Mouse (Mus musculus) ES-Bruce4 (cell line): ENCODE measurements around the gene Natd1.

Experiments
- CTCF ChIP-seq: IDR thresholded peaks from one replicate; pipeline ENCODE4 v1.8.1; 2011; ENCODE audit warnings: low read depth, low read length
- POLR2A ChIP-seq: IDR thresholded peaks from one replicate; pipeline ENCODE4 v1.8.1; 2011; ENCODE audit warnings: low read length; ENCODE audit not compliant: insufficient read depth

DNA sequence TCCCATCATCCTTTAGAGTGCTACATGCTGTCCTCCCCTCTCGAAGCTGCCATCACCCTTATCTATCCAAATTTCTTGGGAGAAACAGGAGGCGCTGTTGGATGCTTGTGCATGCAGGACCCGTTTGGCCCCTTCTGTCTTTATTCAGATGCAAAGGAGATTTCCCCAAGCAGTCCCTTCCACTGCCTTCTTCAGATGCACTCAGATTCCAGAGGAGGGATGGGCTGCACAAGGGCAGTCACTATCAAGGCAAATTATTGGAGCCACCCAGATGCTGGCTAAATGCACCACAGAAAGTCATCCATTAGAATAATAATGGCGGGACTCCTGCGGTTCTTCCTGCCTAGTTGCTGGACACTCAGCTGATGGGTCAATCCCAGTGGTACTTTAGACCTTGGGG lies 8.4 kb upstream of the Natd1 start:
- TF ChIP-seq POLR2A: no peak
- TF ChIP-seq CTCF: no peak
